Mouse (Mus musculus) cerebellum, postnatal 4 days (tissue): ENCODE measurements around the gene Tcea3.

ENCODE experiments used
- DNase-seq, 2 experiments: peaks; one replicate each; pipeline ENCODE4 v3.0.0; 2022; ENCODE audit warnings: low spot score in 2 of 2, mixed read lengths in 1 of 2

Tcea3 gene

GRCm38 (mm10) chr4:136247729-136248463 is at the start of gene Tcea3:
Gene Tcea3, plus strand, starts transcription at chr4:136247729.
- no peak for DNase-seq

- no peak for DNase-seq
Observed at GRCm38 (mm10) chr4:136198846-136199245, 48.7 kb upstream of the Tcea3 start.

GRCm38 (mm10) chr4:136199562-136200292 is 47.8 kb upstream of the Tcea3 start:
- DNase-seq: peak in 1 of 2 experiments; percentile 40

GRCm38 (mm10) chr4:136202509-136202908 is 45.0 kb upstream of the Tcea3 start:
- DNase-seq: peak; percentile 65 to 82

- no peak for DNase-seq
Observed at GRCm38 (mm10) chr4:136204775-136205174, 42.8 kb upstream of the Tcea3 start.

- peak; percentile 85 to 90 for DNase-seq
Observed at GRCm38 (mm10) chr4:136206033-136206893, 41.3 kb upstream of the Tcea3 start, which contains the start of gene Asap3. Gene Asap3, plus strand, starts transcription at chr4:136206365.

- DNase-seq: no peak
Observed at GRCm38 (mm10) chr4:136206943-136207342, 40.6 kb upstream of the Tcea3 start.

GRCm38 (mm10) chr4:136210931-136211330 is 36.6 kb upstream of the Tcea3 start:
- no peak for DNase-seq

- DNase-seq: no peak
Observed at GRCm38 (mm10) chr4:136213629-136214028, 33.9 kb upstream of the Tcea3 start.

- DNase-seq: no peak
Observed at GRCm38 (mm10) chr4:136214828-136215227, 32.7 kb upstream of the Tcea3 start.

GRCm38 (mm10) chr4:136215576-136215975 is 32.0 kb upstream of the Tcea3 start:
- DNase-seq: no peak

GRCm38 (mm10) chr4:136217063-136217462 is 30.5 kb upstream of the Tcea3 start:
- DNase-seq: no peak

- DNase-seq: peak in 1 of 2 experiments; percentile 66
Observed at GRCm38 (mm10) chr4:136218595-136219214, 28.8 kb upstream of the Tcea3 start.

- no peak for DNase-seq
Observed at GRCm38 (mm10) chr4:136220133-136220775, 27.3 kb upstream of the Tcea3 start.

GRCm38 (mm10) chr4:136223549-136224239 is 23.8 kb upstream of the Tcea3 start:
- DNase-seq: peak in 1 of 2 experiments; percentile 71

- DNase-seq: no peak
Observed at GRCm38 (mm10) chr4:136224240-136224559, 23.3 kb upstream of the Tcea3 start.

- DNase-seq: no peak
Observed at GRCm38 (mm10) chr4:136224677-136225460, 22.7 kb upstream of the Tcea3 start.

- DNase-seq: no peak
Observed at GRCm38 (mm10) chr4:136227408-136227807, 20.1 kb upstream of the Tcea3 start.

- no peak for DNase-seq
Observed at GRCm38 (mm10) chr4:136228640-136229039, 18.9 kb upstream of the Tcea3 start.

- no peak for DNase-seq
Observed at GRCm38 (mm10) chr4:136238669-136239068, 8.9 kb upstream of the Tcea3 start.
